Mouse (Mus musculus) heart, adult 2 months (tissue): ENCODE results near the gene Psma3.

ENCODE experiments used
- CTCF ChIP-seq: fragments of 200-600 bp; IDR thresholded peaks from 2 replicates; pipeline ENCODE4 v1.8.1; 2022; ENCODE audit warnings: antibody characterized with exemption, mild to moderate bottlenecking, moderate library complexity
- POLR2A ChIP-seq: fragments of 200-500 bp; IDR thresholded peaks from 2 replicates; pipeline ENCODE4 v1.6.1; 2011; ENCODE audit warnings: mild to moderate bottlenecking, low read depth, low read length, control low read depth; ENCODE audit not compliant: insufficient read depth

DNA sequence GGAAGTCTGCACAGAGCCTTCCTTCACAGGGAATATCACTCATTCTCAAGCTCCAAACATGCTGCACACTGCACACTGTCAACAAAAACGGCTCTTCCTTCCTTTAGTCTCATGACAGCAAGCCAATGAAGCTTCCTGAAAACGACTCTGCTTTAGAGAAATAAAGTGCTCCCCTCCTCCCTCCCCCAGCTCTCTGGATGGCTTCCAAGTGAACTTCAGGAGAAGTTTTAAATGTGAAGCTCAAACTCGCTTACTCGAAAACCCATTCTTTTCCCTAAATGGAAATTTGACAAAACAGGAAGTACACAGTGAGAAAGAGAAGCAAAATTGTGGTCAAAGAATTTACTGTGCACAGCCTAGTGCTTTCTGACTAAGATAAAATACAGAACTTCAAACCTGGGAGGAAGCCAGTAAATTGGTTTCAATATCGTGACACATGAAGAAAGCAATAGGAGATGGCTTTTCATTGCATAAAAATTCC is 25.0 kb downstream of the Psma3 start:
- TF ChIP-seq CTCF (no peak), POLR2A (no peak)
